23 mouse cellular contexts compared by ENCODE assay signal in the genomic region with DNA sequence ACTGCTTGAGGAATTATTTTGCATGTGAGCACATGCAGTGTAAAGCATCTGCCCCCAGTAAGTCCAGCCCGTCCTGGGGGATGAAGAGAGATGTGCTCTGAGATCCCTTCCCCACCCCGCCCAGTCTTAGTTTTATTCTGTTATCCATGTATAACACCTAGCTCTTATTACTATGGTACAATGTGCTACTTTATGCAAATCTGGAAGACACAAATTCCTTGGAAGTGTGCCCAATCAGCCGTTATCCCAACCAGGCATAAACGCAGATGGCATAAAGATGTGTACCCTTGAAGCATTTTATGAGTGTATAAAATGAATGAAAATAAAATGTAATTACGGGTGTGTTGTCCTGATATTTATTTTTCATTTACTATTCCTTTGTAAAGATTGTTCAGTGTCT.
DNase-seq lines count a peak whose midpoint lies in the region; ATAC-seq and TF ChIP-seq lines count a peak whose summit lies in the region.
"Had no signal": no experiment of that assay in that cellular context is flagged by ENCODE, and none has a peak within 500 bp of the region (broad histone marks: within the 10 kb centered on the region; RNA-seq: fewer than 3 reads in every experiment).

No protein-coding gene starts in this region.

- WGBS in hindbrain, postnatal 0 days: 65% methylated on average over 5 of the region's 5 CpGs
- WGBS in hindbrain, embryonic 13.5 days: 87% methylated on average over 5 of the region's 5 CpGs

- no peaks in the 10 kb centered on the region for H3K27me3 ChIP-seq in hindbrain, postnatal 0 days (ENCODE audit: insufficient read depth, low read length)
- no peaks in the 10 kb centered on the region for H3K27me3 ChIP-seq in hindbrain, embryonic 13.5 days
- H3K27me3 ChIP-seq: embryonic facial prominence, embryonic 15.5 days; hindbrain, embryonic 15.5 days; limb, embryonic 12.5 days; liver, embryonic 12.5 days; neural tube, embryonic 12.5 days had no signal

- H3K4me3 ChIP-seq in hindbrain, postnatal 0 days (ENCODE audit: low read length): no peak overlapping the region
- no peak overlapping the region for H3K4me3 ChIP-seq in hindbrain, embryonic 13.5 days
- H3K4me3 ChIP-seq: embryonic facial prominence, embryonic 15.5 days; hindbrain, embryonic 15.5 days; limb, embryonic 12.5 days; liver, embryonic 12.5 days; neural tube, embryonic 12.5 days had no signal

- H3K9me3 ChIP-seq in hindbrain, postnatal 0 days (ENCODE audit: low read length): no peaks in the 10 kb centered on the region
- H3K9me3 ChIP-seq in hindbrain, embryonic 13.5 days: no peaks in the 10 kb centered on the region
- H3K9me3 ChIP-seq: embryonic facial prominence, embryonic 15.5 days; hindbrain, embryonic 15.5 days; limb, embryonic 12.5 days; liver, embryonic 12.5 days; neural tube, embryonic 12.5 days had no signal

- no peak for TF ChIP-seq CTCF in hindbrain, postnatal 0 days (IDR thresholded peaks at IDR 0.05; ENCODE audit: low read depth)

- peak; percentile 40 to 47 for DNase-seq in cerebellum, postnatal 14 days
- peak; percentile 50 for DNase-seq in hindbrain, postnatal 0 days (ENCODE audit: low spot score)
- peak; percentile 29 to 33 for DNase-seq in right cerebral cortex, postnatal 10 days (ENCODE audit: low spot score in 2 of 2)
- no peak for DNase-seq in right cerebral cortex, postnatal 4 days
- peak; percentile 13 for DNase-seq in telencephalon, adult 2 months (ENCODE audit: low read depth, low spot score)
- DNase-seq in adrenal gland, postnatal 25 days: no peak
- DNase-seq: adrenal gland, postnatal 36 days; gastrocnemius, postnatal 10 days; heart, adult 18-20 months; heart, postnatal 36 days; kidney, postnatal 36 days; lung, adult 2 months; right cerebral cortex, postnatal 25 days had no signal

- H3K9ac ChIP-seq in hindbrain, postnatal 0 days (replicated peaks; ENCODE audit: low read length): no peak overlapping the region
- H3K9ac ChIP-seq in hindbrain, embryonic 13.5 days: no peak overlapping the region
- H3K9ac ChIP-seq: embryonic facial prominence, embryonic 15.5 days; hindbrain, embryonic 15.5 days; limb, embryonic 12.5 days; liver, embryonic 12.5 days; neural tube, embryonic 12.5 days had no signal

- no peak overlapping the region for H3K27ac ChIP-seq in hindbrain, postnatal 0 days
- H3K27ac ChIP-seq in hindbrain, embryonic 13.5 days: no peak overlapping the region
- H3K27ac ChIP-seq: embryonic facial prominence, embryonic 15.5 days; hindbrain, embryonic 15.5 days; limb, embryonic 12.5 days; liver, embryonic 12.5 days; neural tube, embryonic 12.5 days had no signal

- ATAC-seq in cerebellum, adult (ENCODE audit: insufficient number of reproducible peaks, low FRiP score, low TSS enrichment): no peak
- ATAC-seq in hindbrain, postnatal 0 days: no peak
- no peak for ATAC-seq in hindbrain, embryonic 13.5 days (ENCODE audit: low FRiP score)
- ATAC-seq: activated CD4-positive, CD25-positive, alpha-beta regulatory T cell, adult 4 months; CD4-positive, CD25-positive, alpha-beta regulatory T cell, adult 4 months; intestine, embryonic 16.5 days; liver, embryonic 12.5 days had no signal

- H3K36me3 ChIP-seq in hindbrain, postnatal 0 days (ENCODE audit: insufficient read depth, low read length): no peaks in the 10 kb centered on the region
- no peaks in the 10 kb centered on the region for H3K36me3 ChIP-seq in hindbrain, embryonic 13.5 days
- H3K36me3 ChIP-seq: embryonic facial prominence, embryonic 15.5 days; hindbrain, embryonic 15.5 days; limb, embryonic 12.5 days; liver, embryonic 12.5 days; neural tube, embryonic 12.5 days had no signal

- H3K4me1 ChIP-seq in hindbrain, postnatal 0 days (ENCODE audit: insufficient read depth, low read length): no peaks in the 10 kb centered on the region
- no peaks in the 10 kb centered on the region for H3K4me1 ChIP-seq in hindbrain, embryonic 13.5 days (replicated peaks)
- H3K4me1 ChIP-seq: embryonic facial prominence, embryonic 15.5 days; hindbrain, embryonic 15.5 days; limb, embryonic 12.5 days; liver, embryonic 12.5 days; neural tube, embryonic 12.5 days had no signal

- no peak overlapping the region for H3K4me2 ChIP-seq in hindbrain, postnatal 0 days (ENCODE audit: low read depth, low read length)
- H3K4me2 ChIP-seq in hindbrain, embryonic 13.5 days: no peak overlapping the region
- H3K4me2 ChIP-seq: embryonic facial prominence, embryonic 15.5 days; hindbrain, embryonic 15.5 days; limb, embryonic 12.5 days; liver, embryonic 12.5 days; neural tube, embryonic 12.5 days had no signal

Comparison
In these comparisons a context has a peak if more than half of its experiments do, and no peak if none do; other contexts are left out.
1. DNase-seq: peak in cerebellum, postnatal 14 days (2 of 2), hindbrain, postnatal 0 days (single experiment), right cerebral cortex, postnatal 10 days (2 of 2) and telencephalon, adult 2 months (single experiment); none in right cerebral cortex, postnatal 4 days (single experiment) and adrenal gland, postnatal 25 days (single experiment).